In genomic region chr6:126186116-126186515, GRCm38 (mm10) we compare ENCODE assay signal across 17 mouse cellular contexts. TPM values are rescaled to one million over a fixed set of nuclear protein-coding genes. Genes with fewer than 3 reads are reported as not detected.
"Had no signal": no experiment of that assay in that cellular context is flagged by ENCODE, and none has a peak within 500 bp of the region (broad histone marks: within the 10 kb centered on the region; RNA-seq: fewer than 3 reads in every experiment).

No protein-coding gene starts in this region.

- DNase-seq: retina, postnatal 1 day; right cerebral cortex, adult 18-20 months; right cerebral cortex, postnatal 14 days; right cerebral cortex, postnatal 25 days; right cerebral cortex, postnatal 4 days; spleen, adult 18-20 months; thymus, adult 18-20 months; thymus, adult 2 months; thymus, postnatal 14 days; thymus, postnatal 25 days; thymus, postnatal 36 days; thymus, postnatal 4 days had no signal

- H3K27me3 ChIP-seq: neural tube, embryonic 13.5 days; neural tube, embryonic 15.5 days; stomach, embryonic 15.5 days had no signal

- H3K4me1 ChIP-seq: neural tube, embryonic 13.5 days; neural tube, embryonic 15.5 days; stomach, embryonic 15.5 days had no signal

- H3K9me3 ChIP-seq: neural tube, embryonic 15.5 days; stomach, embryonic 15.5 days had no signal

- H3K36me3 ChIP-seq: neural tube, embryonic 13.5 days; neural tube, embryonic 15.5 days; stomach, embryonic 15.5 days had no signal

- H3K4me3 ChIP-seq: neural tube, embryonic 13.5 days; neural tube, embryonic 15.5 days; stomach, embryonic 15.5 days had no signal

- H3K27ac ChIP-seq: neural tube, embryonic 13.5 days; neural tube, embryonic 15.5 days; stomach, embryonic 15.5 days; stomach, postnatal 0 days had no signal

RNA-seq across cellular contexts. Expression of gene Ntf3, which starts 19.4 kb away (rescaled TPM):
- total RNA-seq: neutrophil, adult 5-6 weeks had no signal
